Mouse (Mus musculus) lung, postnatal 25 days (tissue): ENCODE results near the gene Golga2.
"Not testable (repeated sequence)": the region's sequence is repeated elsewhere in the genome, so short reads cannot be mapped to it uniquely, and the experiment has no call there.

Experiments
- DNase-seq: peaks from one replicate; pipeline ENCODE4 v3.0.0; 2022; ENCODE audit warnings: low spot score

Golga2 gene

DNA sequence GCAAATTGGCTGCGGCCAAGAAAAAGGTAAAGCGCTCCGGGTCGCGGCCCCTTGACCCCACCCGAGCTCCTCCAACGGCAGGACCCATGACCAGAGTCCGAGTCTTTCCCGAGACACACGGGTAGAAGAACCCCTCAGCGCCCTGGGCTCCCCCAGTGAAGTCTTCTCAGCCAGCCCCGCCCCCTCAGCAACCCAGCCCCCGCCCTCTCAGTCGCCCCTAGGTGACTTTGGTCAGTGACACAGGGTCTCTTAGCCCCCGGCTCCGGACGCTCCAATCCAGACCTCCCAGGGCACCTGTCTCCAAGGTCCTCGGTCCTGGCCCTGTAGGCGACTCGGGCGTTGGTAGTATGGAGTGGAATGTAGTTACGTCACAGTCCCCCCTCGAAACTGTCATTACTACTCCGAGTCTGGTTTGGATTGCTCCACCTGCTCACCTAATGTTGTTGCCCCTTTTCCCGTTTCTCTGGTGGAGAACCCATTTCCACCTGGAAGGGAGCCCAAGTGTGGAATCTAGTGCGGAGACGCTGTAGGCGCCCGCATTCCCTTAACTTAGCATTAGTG is 1.3 kb downstream of the Golga2 start:
- peak; percentile 50 for DNase-seq

DNA sequence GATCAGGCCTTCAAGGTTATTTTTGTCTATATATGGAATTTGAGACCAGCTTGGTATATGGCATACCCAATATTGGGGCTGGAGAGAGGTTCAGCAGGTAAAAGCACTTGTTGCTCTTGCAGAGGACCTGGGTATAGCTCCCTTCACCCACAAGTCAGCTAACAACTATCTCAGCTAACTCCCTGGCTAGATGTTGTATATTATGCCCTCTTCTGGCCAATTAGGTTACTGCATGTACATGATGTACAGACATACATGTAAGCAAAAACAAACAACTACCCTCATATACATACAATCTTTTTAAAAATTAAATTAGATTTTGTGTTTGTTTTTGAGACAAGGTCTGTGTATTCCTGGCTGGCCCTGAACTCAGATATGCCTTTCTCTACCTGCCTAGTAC is 2.4 kb downstream of the Golga2 start:
- peak; percentile 62 for DNase-seq

DNA sequence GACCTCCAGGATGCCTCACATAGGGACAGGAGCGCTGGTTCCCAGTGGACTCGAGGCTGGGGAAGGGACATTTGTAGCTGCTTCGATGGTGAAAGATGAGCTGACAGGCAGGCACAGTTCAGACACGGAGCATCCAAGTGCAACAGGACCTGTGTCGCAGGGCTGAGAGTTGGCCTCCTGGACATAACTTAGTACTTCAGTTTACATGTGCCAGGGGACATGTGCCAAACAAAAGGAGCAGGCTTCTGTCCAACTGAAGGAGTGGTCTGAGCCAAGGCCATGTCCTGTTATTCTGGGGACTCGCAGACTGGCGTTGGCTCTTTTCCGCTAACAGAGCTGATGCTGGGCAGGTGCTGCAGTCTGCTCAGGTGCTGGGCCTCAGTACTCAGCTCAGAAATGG is 7.2 kb downstream of the Golga2 start:
- no peak for DNase-seq

DNA sequence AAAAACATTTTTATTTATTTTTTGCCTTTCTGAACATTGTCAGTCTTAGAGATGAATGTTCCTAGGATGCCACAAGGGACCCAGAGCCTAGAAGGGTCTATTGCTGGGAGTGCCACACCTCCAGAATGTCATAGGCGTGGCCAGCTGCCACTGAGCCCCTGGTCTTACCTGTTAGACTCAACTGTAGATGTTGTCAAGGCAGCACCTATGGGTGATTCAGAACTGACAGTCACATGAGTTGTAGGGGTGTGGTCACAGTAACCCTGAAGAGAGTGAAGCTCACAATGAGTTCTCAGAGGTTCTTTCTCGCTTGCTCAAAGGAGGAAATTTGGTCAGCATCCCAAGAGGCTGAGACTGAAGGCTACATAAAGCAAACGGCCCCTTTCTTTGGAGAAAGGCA is 8.1 kb downstream of the Golga2 start:
- no peak for DNase-seq

DNA sequence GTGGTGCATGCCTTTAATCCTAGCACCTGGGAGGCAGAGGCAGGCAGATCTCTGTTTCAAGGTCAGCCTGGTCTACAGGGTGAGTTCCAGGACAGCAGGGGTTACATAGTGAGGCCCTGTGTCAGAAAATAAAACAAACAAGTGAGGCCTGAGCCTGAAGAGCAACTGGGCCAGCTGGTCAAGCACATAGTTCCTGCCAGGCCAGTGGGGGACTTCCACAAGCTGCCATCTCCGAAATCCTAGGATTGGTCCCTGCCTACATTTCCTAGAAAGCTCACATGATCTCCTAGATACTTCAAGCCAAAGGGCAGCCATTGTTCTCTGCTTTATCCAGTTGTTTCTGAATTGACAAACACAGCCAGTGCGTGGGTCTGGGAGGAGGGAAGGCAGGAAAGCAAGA is 8.7 kb downstream of the Golga2 start:
- DNase-seq, result not testable (repeated sequence)

DNA sequence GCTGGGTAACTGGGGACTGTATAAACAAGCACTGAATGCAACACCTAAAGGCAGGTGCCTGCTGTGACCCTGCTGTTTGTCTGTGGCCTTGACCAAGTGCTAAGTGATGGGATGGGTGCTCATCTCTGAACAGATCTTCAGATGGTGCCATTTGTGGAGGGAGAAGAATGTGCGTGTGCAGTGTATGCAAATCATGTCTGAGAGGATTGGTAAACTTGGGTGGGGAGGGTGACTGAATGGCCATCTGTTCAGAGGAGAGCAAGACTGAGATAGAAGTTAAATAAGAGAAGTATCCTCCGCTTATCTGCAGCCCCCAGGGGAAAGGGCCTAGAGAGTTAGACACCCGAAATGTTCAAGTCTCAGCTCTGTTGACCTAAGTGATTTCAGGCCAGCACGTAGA is 12.3 kb downstream of the Golga2 start:
- no peak for DNase-seq

DNA sequence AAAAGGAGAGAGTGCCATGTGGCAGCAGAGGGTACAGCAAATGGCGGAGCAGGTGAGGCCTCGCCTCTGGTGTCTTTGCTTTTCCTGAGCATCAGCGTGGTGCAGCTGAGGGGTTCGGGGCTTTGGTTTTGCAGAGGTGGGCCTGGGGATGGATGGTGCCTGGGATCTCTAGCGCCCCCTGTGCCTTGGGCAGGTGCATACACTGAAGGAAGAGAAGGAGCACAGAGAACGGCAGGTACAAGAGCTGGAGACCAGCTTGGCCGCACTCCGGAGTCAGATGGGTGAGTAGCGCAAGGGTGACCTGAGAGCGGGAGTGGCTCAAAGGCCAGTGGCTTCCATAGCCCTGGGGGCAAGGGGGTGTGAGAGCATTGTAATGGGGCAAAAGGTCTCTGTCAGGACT is 15.8 kb downstream of the Golga2 start:
- no peak for DNase-seq

DNA sequence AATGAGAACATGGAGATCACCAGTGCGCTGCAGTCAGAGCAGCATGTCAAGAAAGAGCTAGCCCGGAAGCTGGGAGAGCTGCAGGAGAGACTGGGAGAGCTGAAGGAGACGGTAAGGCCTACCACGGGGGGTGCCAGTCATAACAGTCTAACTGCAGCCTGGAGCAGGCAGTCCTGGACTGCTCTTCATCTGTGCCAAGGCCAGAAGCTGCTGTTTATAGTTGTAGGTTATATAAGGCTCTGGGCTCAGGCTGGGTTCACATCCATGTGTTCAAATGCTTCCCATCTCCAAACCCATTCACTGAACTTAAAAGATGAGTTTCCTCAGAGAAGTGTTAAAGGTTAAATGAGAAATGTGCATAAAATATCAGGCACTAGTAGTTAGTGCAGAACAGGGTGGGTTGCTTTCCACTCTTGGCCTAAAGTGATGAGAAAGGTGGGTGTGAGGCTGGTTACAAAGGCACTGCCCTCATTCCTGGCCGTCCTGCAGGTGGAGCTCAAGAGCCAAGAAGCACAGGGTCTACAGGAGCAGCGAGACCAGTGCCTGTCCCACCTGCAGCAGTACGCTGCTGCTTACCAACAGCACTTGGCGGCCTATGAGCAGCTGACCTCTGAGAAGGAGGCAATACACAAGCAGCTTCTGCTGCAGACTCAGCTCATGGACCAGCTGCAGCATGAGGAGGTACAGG is 17.1 kb downstream of the Golga2 start:
- no peak for DNase-seq

DNA sequence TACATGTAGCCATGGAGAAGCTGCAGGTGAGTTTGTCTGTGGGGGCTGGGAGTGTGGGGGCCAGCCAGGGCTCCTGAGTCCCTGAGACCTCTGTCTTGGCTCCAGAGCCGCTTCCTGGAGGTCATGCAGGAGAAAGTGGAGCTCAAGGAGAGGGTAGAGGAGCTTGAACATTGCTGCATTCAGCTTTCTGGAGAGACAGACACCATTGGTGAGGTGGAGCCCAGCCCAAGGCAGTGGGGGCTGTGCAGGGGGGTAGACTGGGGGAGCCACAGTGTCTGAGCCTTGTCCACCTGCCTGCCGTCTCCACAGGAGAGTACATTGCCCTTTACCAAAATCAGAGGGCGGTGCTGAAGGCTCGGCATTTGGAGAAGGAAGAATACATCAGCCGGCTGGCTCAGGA is 18.5 kb downstream of the Golga2 start:
- no peak for DNase-seq

DNA sequence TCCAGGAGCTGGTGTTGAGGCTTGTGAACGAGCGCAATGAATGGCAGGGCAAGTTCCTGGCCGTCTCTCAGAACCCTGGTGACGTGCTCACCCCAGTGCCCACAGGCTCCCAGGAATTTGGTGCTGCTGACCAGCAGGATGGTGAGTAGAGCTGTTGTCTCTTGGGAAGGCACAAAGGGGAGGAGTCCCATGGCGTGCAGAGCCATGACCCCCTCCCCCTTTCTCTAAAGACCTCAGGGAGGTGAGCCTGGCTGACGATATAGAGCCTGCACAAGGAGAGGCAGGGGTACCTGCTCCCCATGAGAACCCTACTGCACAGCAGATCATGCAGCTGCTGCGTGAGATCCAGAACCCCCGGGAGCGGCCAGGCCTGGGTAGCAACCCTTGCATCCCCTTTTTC is 19.0 kb downstream of the Golga2 start:
- DNase-seq, result no peak

DNA sequence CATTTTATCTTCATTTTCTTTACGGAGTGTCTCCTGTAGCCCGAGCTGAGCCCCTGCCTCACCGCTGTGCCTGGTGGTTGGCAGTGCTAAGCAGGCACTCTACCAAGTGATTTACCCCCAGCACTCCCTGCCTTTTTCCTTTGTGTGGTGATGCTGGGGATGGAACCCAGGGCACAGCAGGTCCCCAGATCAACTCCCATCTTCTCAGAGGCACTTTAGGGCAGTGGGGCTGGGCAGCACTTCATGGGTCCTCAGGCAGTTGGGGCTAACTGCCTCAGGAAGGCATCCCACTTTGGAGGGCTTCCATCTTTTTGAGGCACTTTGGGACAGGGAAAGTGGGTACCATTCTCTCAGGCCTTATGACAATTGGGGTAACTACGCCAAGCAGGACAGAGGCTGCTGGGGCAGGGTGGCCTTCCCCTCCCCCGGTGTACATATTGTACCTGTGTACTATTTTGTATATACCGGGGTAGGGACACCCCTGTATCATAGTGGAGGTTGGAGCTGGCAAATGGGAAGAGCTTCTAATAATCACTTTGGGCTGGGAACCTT is 20.1 kb downstream of the Golga2 start:
- no peak for DNase-seq

DNA sequence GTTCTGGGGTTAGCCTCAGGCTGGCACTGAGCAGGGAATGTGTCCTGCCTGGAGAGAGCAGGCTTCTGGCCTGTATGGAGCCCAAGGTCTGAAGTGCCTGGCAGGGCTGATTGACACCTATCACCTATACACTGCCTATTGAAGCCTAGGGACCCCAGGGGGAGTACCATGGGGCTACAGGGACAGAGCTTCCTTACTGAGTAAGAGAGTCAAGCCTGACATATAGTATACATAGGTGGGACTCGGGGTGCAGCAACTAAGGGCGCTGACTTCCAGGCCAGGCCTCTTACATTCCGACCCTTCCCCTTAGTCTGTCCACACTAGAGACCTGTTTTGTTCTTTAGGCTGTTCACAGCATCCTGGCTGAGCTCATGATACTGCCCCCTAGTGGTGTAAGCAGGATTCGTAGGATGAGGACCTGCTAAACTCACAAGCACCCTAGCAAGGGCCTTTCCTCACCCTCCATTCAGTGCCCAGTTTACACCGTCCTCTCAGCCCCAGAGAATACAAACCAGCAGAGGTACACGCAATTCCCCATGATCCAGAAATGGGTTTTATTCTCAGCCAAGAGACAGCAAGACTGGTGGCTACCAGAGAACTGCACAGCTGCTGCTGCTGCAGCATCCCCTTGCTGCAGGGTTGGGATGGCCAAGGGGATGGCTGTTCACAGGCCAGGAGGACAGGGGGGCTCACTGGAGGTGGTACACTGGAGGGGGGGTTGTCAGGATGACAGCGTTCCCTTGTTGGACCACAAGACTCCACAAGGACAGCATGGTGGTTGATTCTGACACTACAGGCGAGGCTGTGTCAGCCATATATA is 21.0 kb downstream of the Golga2 start:
- peak; percentile 53 for DNase-seq

DNA sequence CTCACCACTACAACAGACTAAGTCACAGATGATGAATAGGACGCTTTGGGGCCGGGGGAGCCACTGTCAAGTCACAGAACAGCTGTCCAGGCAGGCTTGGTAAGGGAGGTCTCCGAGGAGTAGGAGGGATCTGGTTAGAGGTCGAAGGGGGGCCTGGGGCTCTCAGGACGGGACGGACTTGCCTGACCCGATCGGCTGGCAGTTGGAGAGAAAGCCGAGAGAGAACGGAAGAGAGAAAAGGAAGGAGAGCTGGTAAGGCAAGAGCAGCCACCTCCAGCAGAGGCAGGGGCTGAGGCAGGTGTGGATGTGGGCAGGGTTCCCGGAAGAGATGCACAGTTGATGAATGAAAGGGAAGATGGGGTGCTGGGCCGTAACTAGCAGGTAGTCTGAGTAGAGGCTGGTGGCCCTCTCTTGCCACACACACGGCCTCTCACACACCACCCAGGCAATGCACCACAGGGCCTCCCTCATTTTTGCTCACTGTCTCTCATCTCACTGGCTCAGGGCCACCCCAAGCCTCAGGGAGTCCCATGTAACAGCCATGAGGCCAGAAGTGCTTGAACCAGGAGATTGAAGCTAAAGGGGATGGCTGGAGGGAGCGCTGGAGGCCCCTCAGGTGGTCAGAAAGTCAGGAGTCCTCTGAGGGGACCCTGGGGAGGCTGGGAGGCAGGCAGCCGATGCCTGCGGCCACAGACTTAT is 21.8 kb downstream of the Golga2 start:
- DNase-seq, result no peak

DNA sequence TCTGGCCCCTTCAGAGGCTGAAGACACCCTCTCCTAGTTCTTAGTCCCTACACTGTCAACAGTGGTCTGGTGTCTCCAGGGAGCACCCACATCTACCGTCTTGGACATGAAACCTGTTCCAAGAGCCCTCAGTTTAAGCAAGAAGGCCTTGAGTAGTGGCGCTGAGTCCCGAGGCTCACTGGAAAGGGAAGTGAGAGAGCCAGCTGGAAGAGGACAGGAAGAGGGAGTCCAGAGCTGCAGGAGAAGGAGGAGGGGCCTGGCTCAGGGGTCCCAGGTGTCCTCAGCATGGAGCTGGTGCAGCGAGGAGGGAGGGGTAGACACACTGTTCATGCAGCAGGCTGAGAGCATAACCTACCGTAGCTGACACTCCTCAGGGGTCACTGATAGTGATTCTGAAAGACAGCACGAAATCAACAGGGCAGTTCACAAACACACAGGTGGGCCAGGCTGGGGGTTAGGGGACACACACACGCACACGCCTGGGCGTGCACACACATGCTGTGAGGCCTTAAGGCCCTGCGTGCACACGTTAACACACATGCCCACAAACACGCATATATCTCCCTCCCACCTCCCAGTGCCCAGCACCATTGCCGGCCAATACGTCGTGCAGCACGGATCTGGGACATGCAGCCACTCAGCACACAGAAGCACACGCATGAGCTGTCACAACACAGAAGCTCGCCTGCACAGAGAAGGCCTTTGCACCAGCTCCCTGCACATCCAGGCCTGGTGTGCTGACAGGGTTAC is 23.1 kb downstream of the Golga2 start:
- DNase-seq, result no peak

DNA sequence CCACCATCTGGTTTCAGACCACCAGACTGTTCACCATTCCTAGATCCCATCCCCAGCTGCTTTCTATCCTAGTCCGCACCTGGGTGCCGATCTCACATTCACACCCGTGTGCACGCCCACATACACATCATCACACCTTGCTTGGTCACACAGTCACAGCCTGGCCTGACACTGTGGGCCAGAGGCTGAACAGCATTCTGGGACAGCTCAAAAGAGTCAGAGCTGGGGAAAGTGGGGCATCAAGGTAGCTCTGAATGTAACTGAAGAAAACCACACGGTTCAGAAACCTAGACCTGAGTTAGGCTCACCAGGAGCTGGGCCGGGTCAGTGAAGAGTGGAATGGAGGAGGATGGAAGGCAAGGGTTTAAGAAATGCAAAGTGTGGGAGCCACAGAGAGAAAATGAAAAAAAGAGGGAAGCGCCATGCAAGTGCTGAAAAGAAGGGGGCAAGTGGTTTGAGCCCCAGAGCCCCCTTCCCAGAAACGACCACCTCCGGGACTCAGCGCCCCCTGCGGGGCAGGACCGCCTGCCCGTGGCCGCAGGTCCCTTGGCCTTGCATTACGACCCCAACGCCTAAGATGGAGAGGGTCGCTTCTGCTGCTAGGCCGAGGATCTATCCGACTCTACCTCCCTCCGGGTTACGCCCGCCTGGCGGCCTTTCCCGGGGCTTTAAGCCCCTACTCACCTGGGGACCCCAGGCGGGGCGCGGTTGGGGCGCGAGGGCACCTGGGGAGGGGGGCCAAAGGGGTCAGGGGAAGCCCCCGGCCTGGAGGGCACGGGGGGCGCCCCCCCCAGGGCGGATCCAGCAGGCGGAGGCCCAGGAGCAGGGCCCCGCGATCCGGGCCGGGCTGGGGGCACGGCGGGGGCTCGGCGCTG is 24.5 kb downstream of the Golga2 start:
- DNase-seq, result no peak

DNA sequence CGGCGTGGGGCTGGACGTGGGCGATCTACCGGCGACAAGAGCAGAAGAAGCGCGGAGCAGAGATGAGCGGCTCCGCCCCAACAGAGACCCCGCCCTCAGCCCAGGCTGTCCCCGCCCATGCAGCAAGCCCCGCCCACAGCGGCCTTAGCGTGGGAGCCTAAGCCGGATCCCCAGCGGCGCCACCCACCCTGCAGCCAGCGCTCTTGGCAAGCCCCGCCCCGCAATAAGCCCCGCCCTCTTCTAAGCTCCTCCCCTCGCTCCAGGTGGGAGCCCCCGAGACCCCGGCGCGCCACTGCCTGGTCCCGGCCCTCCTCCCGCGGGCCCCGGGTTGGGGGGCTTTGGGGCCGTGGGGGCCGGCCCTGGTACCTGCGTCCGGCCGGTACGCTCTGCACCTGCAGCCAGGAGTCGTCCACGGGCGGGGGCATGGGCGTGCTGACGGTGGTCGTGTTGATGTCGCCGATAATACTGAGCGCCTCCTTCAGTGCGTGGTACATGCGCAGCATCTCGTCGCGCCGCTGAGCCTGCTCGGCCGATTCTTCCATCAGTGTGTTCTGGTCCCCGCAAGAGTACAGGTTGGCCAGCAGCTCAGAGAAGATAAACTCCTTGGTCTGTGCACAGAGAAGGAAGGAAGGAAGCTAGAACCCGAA is 25.3 kb downstream of the Golga2 start:
- peak; percentile 67 for DNase-seq

DNA sequence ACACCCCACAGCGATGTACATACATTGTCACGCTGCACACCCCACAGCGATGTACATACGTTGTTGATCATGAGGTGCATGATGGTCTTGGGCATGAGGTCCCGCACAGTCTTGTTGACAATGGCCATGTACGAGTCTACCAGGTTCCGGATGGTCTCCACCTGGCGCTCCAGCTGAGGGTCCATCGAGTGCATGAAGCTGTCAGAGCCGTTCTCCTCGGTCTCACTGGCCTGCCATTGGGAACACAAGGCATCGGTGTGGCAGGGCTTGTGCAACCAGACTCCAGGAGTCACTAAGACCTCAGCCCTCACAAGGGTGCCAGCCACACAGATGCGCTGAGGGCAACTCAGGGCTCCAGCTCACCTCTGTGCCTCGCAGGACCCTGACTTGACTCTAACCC is 27.6 kb downstream of the Golga2 start:
- no peak for DNase-seq

DNA sequence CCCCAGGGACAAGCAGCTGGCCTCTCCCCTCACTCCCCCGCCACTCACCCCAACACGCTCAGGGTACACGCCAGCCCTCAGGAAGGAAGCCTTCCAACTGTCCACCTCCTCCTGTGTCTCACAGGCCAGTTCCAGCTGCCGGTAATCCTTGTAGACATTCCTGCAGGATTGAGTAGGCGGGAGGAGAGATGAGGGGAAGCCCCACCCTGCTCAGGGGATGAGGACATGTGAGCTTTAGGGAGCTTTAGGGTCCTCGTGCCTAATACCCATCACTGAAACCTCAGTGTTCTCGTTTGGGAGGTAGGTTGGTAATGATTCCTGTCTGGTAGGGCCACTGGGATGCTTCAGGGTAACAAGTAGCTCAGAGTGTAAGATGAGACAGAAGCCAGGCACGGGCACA is 28.6 kb downstream of the Golga2 start:
- peak; percentile 39 for DNase-seq

DNA sequence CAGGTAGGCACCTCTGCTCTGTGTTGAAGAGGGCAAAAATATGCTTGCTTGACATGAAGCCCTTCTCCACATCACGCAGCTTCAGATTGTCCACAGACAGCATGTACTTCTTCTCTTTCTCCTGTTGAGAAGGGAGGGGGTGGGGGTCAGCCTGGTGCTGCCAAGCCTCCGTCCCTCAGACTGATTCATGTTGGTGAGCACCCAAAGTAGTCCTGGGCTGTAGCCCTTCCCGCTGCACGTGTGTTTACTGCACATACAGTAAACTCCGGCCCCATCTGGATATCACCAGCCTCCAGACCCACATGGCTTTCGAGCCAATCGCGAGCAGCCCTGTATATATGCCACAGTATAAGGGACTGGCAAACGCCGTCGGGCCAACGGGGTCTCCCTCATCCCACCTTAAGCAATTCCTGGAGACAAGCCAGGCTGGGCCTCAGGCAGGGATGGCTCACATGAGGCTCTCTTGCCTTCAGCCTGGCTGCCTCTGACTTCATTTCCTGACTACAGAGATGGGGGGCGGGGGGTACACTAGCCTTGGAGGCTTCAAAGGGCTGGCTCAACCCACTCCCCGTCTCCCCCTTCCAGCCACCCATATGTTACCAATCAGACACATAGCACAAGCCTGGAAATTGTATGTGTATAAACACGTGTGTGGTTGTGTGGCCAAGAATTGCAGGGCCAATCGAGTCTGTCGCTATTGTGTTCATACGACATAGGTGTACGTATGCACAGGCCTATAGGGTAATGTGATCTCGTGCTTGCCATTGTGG is 29.9 kb downstream of the Golga2 start:
- DNase-seq, result no peak
